Mouse (Mus musculus) testis, adult 2 months (tissue): ENCODE results near the gene 2610528A11Rik.

Experiments used
- CTCF ChIP-seq: fragments of 200-500 bp; IDR thresholded peaks from 2 replicates; pipeline ENCODE4 v1.5.1; 2012; ENCODE audit warnings: low read depth, mild to moderate bottlenecking, inconsistent platforms, low read length, moderate library complexity; ENCODE audit not compliant: control insufficient read depth, insufficient read depth, insufficient replicate concordance
- POLR2A ChIP-seq: fragments of 200-500 bp; IDR thresholded peaks from 2 replicates; pipeline ENCODE4 v1.6.1; 2012; ENCODE audit warnings: low read depth, mild to moderate bottlenecking, inconsistent platforms, low read length, moderate library complexity; ENCODE audit not compliant: control insufficient read depth

- TF ChIP-seq CTCF = no peak
- no peak for TF ChIP-seq POLR2A
Measured at GRCm38 (mm10) chr14:37104747-37105146, 9.1 kb downstream of the 2610528A11Rik start.
